Mouse (Mus musculus): Measurements from ENCODE around the gene Fbxl19.

Fbxl19 gene

DNA sequence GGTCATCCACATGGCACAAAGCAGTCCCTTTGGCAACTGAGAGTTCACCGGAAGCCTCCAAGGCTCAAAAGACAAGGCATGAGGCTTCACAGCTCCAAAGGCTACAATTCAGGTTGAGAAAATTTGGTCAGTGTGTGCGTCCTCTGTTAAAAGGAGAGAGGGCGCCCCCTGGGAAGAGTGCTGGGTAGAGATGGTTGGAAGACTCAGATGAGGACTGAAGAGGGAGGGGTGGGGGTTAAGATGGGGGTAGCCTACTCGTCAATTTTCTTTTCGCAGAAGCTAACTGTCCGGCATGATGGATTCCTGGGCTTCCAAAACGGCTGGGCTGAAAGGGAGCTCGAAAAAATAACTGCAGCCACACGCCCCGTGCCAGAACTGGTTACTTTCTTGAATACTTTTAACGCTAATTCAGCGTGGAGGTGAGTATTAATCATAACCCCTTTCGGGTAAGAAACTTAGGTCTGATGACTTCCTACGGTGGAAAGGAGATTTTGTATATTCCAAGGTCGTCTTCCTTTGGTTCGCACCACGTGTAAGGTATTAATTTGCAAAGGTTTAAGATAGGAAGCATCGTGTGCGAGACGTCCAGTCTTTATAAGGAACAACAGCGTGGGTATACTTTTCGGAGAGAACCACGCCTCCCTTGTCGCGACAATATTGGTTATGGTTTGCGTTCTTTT, at the start of gene Fbxl19:
Gene Fbxl19 (plus strand): TSS at position 178 of the 680 bp plus-strand sequence.
- peak; percentile 60 for DNase-seq (ENCODE audit: low spot score)

DNA sequence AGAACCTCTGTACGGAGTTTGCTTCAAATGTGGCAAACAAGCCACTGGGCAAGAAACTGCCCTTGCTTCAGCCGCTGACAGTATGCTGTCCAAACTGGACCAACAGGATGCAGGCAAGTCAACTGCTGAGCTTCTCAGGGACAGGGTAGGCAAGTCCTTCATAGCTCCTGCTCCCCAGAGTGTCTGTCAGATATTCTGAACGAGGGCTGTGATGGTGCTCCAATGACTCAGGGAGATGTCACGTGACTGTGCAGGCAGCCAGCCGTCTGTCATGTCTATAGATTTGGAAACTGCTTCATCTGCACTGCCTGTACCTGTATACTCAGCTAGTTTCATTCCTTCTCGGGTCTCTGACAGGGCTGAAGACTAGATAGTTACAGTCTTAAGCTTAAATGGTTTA, 45.4 kb upstream of the Fbxl19 start:
- DNase-seq (ENCODE audit: low spot score) = no peak

DNA sequence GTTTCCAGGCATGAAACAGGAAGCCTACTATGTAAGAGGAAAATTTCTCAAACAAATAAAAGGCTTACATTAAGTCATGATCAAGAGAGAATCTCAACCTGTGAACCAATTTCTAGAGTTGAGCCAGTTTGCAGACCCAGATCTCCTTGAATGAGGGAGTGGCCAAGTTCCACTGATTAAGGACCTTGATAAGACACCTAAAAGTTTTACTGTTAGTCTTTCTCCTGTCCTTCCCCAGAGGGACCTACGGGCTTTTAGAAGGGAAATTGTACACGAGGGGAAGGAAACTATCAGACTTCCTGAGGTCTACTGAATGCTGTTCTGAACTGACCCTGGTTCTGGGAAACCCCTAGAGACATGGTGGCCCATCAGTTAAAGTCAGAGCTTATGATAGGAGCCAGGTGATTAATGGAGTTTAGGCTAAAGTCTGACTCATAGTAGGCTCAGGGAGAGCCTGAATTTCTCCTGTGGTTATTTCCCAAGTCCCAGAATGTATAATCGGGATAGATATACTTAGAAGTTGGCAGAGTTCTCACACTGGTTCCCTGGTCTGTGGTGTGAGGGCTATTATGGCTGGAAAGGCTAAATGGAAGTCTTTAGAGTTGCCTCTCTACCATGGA, 43.5 kb upstream of the Fbxl19 start:
- DNase-seq (ENCODE audit: low spot score) = no peak

DNA sequence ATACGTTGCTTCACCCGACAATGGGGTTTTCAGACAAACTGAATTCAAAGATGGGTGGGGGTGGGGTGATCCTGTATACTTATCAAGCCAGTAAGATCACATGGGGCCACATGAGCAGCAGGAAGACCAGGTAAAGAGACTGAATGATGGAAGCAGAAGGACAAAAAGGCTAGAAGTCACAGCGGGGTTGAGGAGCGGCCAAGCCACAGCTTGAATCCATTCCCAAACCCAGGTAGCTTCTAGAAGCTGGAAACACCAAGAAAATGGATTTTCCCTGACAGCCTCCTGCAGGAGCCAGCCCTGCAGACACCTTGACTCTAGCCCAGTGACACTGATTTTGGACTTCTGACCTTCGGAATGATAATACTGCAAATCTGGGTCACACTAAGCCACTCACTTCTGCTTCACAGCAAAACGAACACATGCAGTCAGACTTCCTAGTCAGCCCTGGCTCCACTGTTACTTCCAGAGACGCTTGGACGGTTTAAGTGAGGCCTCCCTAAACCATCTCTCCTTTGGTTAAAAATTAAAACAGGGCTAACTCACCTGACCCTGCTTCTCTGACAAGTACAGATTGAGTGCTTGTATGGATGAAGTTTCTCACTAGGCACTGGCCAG, 40.7 kb upstream of the Fbxl19 start:
- DNase-seq (ENCODE audit: low spot score) = no peak

DNA sequence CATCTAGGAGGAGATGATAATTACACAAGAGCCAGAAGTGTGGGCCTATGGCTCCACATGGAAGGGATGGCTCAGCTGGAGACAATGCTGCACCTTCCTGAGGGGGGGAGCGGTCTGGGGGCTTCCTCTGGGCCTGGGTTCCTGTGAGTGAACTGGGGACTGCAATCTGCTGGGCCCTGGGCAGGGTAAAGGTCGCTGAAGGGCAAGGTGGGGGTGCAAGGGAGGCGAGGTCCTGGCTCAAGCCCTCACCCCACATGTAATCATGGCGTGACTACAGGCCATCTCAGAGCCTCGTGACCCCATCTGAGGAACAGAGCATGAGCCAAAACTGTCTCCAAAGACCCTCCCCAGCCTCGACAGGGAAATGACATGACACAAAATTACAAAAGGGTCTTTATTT, 39.7 kb upstream of the Fbxl19 start:
- DNase-seq (ENCODE audit: low spot score) = no peak

DNA sequence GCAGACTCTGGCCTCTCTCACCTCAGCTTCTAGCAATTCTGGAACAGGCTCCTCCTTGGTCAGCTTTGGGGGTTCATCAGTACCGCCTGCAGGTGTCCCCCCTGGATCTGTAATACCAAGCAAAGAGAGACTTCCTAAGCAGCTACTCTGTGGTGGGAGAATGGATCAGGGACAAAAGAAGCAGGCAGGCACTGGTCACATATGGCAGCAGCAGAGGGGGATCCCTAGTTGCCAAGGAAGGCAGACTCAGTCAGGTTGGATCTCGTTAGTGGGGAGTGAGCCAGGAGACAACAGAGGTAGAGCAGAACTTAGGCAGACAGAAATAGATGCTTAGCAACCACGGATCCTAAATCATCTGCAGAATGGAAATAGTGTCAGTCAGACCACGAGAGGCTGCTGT, 38.6 kb upstream of the Fbxl19 start:
- DNase-seq (ENCODE audit: low spot score) = no peak

DNA sequence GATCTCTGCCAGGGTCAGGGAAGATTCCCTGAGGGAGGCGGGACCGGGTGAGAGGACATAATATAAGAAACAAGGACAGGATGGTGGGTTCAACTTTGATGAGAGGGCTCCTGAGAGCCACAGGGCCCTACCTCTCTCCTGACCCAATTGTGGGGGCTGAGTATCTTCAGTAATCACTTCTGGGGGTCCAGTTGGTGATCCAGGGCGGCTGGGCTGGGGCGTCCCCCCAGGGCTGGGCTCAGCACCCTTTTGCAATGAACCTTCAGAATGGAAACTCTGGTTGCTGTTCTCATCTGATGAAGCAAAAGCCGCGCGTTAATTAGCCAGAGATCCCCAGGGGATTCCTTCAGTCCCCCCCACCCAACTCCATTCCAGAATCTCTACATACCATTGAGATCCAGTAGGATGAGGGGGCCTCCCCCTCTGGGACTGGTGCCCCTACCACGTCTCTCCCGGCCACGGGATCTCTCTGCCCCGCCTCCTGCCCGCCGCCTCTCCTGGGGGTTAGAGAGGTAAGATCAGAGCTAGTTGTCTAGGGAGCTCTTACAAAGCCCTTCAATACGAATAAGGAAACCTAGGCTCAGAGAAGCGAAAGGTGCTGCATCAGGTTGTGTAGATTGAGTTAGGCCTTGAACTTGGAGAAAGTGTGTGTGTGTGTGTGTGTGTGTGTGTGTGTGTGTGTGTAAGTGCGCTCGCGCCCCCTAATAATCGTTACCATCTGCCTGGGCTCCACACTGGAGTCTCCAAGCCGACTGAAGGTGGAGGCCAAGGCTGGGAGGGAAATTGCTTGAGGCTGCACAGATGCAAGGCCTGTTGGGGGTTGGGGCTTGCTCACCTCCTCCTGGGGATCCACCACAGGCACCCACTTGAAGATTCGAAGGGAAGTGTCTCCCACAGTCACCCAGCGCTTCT, 37.0 kb upstream of the Fbxl19 start:
- DNase-seq (ENCODE audit: low spot score) = peak; percentile 13

DNA sequence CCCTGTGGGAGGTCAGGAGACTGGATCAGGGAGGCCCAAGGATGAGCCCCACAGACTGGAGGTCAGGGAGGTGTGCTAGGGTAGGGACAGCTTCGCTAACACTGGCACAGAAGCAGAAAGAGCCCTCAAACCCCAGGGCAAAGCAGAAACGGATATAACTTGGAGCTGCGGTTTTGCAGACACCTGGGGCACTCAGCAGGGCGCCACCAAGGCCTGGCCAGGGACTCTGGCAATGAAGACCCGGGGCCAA, 36.5 kb upstream of the Fbxl19 start:
- no peak for DNase-seq (ENCODE audit: low spot score)

DNA sequence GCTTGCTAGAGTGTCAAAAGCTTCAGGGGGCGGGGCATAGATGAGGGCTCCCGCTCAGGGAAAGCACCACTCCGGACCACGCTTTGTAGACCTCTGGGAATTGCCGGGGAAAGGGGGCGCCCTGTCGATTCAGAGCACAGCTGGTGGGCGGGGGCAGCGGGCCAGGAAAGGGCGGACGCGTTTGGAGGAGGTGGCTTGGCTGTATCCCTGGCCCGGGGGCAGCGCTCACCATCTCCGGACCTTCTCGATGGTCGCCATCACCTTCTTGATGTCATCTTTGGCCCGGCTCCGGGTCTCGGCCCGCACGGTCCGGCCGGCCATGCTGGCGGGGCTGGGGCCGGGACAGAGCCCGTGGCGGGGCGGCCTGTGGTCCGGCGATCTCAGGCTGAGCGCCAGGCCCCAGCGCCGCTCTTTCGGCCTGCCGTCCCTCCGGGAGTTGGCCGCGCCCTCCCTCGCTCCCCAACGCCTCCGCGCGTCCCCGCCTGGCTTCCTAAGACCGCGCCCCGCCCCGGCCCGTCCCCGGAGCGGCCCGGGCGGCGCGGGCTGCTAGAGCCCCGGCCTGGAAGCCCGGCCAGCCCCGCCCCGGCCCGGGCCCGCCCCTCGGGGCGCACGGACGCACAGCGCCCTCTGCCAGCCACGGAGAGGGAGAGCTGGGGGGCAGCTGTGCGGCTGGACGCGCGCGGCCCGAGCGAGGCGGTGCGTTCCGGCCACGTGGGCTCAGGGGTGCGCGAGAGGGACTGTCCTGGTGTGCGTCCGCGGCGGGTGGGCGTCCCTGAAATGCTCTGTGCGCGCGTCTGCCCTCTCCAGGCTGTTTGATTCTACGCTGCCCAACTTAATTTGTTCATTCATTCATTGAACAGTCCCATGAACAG, 35.9 kb upstream of the Fbxl19 start, which contains the start of gene Bcl7c:
Gene Bcl7c (minus strand): TSS at position 727 of the 872 bp plus-strand sequence.
- peak; percentile 92 for DNase-seq (ENCODE audit: low spot score)

DNA sequence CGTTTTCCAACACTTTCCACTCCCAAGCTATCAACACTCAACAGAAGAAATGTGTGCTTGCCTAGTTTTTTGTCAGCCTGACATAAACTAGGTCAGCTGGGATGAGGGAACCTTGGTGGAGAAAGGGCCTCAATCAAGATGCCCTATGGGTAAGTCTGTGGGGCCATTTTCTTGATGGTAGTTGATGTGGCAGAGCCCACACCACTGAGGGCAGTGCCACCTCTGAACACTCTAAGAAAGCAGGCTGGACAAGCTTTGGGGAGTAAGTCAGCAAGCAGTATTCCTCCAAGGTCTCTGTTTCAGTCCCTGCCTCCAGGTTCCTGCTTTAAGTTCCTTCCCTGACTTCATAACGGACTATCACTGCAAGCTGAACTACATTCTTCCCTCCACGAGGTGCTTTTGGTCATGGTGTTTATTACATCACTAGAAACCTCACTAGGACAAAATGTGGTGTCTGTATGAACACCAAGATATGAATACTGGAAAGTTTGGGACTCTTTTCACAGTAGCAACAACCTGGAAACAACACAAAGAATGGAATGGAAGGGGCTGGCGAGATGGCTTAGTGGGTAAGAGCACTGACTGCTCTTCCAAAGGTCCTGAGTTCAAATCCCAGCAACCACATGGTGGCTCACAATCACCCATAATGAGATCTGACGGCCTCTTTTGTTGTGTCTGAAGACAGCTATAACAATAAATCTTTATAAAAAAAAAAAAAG, 34.9 kb upstream of the Fbxl19 start:
- no peak for DNase-seq (ENCODE audit: low spot score)

DNA sequence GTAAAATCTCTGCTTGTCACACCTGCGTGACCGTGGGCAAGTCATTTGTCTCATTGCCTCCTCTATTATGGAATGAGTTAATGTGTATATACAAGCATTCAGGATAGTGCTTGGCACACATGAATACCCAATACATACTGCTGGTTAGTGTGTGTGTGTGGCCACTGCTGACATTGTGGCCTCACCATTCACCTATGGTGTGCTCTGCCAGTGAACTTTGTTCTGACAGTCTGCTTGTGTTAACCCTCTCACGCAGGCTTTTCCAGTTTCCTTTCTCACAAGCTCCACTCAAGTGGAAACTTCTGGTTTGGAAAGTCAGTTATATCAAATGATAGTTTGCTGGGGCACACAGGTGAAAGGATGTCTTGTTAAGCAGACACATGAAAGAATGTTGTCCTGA, 33.3 kb upstream of the Fbxl19 start:
- no peak for DNase-seq (ENCODE audit: low spot score)

DNA sequence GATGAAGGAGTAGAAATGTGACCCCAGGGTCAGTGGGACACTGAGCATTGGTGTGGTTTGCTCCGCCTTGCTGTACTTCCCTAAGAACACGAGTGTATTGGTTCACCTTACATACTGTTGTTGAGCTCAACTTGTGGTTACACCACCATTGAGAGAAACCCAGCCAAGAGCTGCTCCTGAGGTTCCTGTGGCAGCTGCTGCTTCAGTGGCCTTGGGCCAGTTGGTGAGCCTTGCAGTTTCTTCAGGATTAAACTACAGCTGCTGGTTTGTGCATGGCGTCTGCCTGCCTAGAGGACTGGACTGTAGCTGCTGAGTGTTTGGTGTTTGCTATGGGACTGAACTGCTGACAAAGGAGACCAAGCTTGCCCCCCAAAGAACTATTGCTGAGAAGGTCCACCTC, 32.9 kb upstream of the Fbxl19 start:
- no peak for DNase-seq (ENCODE audit: low spot score)

DNA sequence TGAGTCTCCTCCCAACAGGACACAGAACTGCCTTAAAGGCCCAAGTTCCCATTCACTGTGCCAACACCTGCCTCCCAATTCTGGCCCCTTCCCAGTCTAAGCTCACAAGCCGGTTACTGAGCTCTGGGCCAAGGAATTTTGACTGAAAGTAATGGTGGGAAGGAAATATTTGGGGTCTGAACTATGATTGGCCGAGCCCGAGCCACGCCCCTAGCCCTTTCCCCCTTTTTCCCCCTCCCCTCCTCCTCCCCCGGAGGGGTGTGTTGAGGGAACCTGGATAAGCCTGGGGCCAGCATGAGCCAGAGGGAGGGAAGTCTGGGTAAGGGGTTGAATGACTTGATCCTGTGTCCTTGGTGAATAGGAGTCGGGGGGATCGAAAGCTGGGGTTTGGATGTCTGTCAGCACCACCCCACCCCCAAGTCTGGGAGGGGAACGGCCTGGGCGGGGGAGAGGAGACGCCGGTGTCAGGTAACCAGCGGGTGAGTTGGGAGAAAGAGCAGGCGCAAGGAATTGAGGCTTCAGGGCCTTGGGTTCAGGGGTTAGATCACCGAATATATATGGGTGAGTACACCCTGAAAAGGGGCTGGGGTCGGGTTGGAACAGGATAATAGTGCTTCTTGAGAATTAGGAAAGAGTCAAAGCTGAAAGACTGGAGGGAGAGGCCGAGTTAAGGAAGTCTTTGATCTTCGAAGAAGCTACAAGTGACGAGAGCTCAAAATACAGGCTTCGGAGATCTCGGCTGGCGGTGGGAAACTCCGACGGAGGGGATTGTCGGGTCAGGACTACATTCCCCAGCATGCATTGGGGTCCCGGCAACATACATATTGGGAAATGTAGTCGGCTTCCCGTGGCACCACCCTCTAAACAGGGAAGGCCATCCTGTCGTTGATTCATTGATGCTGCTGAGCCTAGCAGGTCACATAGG, 31.6 kb upstream of the Fbxl19 start, which contains the start of gene Ctf1:
Gene Ctf1 (plus strand): TSS at position 276 of the 925 bp plus-strand sequence.
- peak; percentile 67 for DNase-seq (ENCODE audit: low spot score)

DNA sequence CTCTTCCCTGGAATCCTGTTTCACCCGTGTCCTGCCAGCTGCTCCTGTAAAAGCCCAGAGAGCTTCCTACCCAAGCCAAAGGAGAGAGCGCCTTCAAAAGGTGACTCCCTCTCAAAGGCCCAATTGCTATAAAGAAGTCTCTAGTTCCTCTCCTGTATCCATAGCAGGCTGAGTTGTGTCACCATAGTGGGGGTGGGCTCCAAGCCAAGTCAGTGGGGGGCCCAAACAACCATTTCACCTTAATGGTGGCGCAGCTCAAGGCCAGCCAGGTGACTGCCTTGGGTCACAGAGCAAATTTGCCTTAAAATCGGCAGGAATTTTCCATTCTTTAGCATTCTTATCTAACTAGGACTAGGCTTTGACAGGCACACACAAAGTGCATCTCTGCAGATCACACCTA, 29.5 kb upstream of the Fbxl19 start:
- DNase-seq (ENCODE audit: low spot score) = no peak

DNA sequence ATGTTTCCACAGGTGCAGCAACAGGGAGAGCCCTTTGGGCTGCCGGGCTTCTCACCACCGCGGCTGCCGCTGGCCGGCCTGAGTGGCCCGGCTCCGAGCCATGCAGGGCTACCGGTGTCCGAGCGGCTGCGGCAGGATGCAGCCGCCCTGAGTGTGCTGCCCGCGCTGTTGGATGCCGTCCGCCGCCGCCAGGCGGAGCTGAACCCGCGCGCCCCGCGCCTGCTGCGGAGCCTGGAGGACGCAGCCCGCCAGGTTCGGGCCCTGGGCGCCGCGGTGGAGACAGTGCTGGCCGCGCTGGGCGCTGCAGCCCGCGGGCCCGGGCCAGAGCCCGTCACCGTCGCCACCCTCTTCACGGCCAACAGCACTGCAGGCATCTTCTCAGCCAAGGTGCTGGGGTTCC, 27.4 kb upstream of the Fbxl19 start:
- peak; percentile 64 for DNase-seq (ENCODE audit: low spot score)

DNA sequence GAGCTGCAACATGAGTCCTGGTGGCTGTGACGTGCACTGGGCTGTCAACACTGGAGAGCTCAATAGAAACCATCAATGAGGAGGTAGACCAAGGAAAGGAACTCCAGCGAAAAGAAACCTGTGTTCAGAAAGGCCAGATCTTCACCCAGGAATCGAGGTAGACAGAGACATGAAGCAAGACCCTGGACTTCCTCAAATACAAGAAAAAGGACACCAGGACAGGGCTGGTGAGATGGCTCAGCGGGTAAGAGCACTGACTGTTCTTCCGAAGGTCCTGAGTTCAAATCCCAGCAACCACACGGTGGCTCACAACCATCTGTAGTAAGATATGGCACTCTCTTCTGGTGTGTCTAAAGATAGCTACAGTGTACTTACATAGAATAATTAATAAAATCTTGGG, 26.0 kb upstream of the Fbxl19 start:
- DNase-seq (ENCODE audit: low spot score) = no peak

DNA sequence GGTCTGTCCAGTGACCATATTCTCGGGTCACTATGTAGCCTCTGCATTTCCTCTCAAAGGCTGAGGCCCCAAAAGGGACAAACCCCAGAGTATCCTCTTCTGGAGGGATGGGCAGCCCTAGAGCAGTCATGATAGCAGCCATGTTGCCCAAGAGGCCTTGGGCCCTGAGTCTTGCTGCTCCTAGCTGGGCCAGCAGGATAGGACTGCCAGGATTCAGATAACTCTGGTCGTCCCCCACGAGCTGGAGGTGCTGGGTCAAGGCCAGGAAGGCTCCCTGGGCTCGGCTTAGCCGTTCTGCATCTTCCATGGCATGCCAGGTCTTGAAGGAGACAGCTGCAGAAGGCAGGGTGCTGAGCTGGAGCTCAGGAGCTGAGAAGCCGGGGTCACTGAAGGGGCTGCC, 25.1 kb upstream of the Fbxl19 start:
- DNase-seq (ENCODE audit: low spot score) = no peak

DNA sequence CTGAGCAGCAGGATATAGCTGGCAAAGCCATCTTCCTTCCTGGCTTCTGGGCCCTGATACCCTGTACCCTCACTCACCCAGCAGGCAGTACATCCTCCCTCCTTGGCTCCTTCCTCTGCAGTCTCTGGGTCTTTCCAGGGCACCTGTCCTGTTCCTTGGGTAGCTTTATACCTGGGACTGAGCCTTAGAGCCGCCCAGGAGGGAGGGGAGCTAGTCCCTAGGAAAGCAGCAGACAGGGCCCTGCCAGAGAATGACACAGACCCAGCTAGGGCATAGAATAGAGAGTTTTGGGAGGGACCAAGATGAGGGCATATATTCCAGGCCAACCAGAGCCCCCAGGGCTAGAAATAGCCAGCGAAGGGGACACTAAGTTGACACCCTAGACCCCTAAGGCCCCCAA, 18.9 kb upstream of the Fbxl19 start:
- DNase-seq (ENCODE audit: low spot score) = no peak

DNA sequence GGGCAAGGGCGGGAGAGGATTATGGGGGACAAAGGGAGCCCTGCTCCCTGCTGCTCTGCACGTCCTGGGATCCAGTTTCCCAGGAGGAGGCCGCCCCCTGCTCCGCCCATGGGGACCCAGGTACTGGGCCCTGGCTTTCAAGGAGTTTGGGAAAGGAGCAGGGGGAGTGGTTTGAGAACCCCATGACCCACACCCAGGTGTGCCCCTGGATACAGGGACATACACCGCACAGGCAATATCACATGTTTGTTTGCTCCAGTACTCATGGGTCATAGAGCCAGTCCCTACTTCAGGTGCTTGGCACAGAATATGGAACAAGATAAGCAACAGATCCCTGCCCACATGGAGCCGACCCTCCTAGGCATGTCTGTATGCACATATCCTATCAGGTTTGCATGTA, 18.4 kb upstream of the Fbxl19 start:
- no peak for DNase-seq (ENCODE audit: low spot score)

DNA sequence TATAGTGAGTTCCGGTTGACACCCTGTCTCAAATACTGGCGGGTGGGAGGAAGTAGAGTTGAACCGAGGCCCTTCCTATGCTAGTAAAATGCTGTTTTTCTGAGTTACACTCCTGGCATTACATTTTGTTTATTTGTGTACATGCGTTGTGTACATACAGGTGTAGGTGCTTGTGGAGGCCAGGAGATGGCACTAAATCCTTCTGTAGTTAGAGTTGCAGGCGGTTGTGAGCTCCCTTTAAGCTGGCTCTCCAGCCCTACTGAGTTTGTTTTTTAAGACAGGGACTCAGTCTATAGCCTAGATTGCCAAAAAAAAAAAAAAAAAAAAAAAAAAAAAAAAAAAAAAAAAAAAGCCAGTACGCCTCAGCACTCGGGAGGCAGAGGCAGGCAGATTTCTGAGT, 16.4 kb upstream of the Fbxl19 start:
- DNase-seq (ENCODE audit: low spot score) = no peak
